Mouse (Mus musculus) lung, adult 2 months (tissue): ENCODE measurements around the gene Flywch1. TPM values are rescaled to one million over a fixed set of nuclear protein-coding genes. Genes with fewer than 3 reads are reported as not detected.
A peak's percentile ranks its signal among the peaks of the same experiment; 100 is the strongest.

ENCODE experiments used
- DNase-seq: peaks from one replicate; pipeline ENCODE4 v3.0.0; 2022
- H3K4me1 ChIP-seq: fragments of 200-500 bp; 2 replicates; pipeline ENCODE4 v1.6.1; 2011; ENCODE audit warnings: low read length; ENCODE audit not compliant: control insufficient read depth, insufficient read depth
- H3K4me3 ChIP-seq: fragments of 200-500 bp; replicated peaks from 2 replicates; pipeline ENCODE3; 2011; ENCODE audit warnings: low read depth, mild to moderate bottlenecking, control low read depth, low read length; ENCODE audit errors: extremely low read depth
- CTCF ChIP-seq: fragments of 200-500 bp; IDR thresholded peaks from 2 replicates; pipeline ENCODE4 v1.5.1; 2011; ENCODE audit warnings: mild to moderate bottlenecking, low read length, control low read depth; ENCODE audit not compliant: insufficient read depth
- POLR2A ChIP-seq: fragments of 200-500 bp; IDR thresholded peaks from 2 replicates; pipeline ENCODE4 v1.6.1; 2011; ENCODE audit warnings: low read depth, mild to moderate bottlenecking, control low read depth, low read length, borderline replicate concordance; ENCODE audit errors: extremely low read depth
- WGBS: fragments of 180-500 bp; shearing (Covaris S2); methylation state at CpG from one replicate; pipeline ENCODE4 v1.1.7; 2018; 5-methylcytosine and 5-hydroxymethylcytosine counted together
- polyA plus RNA-seq: library from polyadenylated mRNA; depleted of rRNA; stranded (reverse); fragments of >200 nt; gene quantifications from 2 replicates; pipeline ENCODE4 v1.2.3, GENCODE M21; 2012

The Flywch1 gene
- polyA plus RNA-seq, 1 experiment, result 39.1 TPM

DNA sequence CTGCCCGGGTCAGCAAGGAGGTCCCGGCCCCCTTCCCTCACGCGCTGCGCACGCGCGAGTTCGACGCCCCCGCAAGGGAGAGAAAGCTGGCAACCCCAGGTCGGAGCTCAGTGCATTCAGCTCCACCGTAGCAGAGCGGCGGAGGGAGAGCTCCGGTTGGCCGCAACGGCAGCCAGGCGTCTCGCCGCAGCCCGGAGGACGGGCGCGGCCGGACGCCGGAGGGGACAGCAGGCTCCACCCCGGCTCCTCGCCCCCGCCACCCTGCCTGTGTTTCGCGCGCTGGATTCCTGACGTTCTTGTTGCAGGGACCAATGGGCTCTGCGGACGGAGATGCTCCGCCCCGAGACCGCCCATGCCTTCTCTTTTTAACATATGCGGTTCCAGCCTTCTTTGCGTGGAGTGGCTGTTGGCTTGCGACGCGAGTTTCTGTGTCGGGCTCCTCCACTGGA, 31.2 kb downstream of the Flywch1 start:
- peak; percentile 87 for DNase-seq
- WGBS, result 0% methylated on average over 44 of the region's 46 CpGs
- H3K4me3 ChIP-seq, result peak overlapping the region; percentile 78
- peaks cover 14% of the 10 kb centered on the region for H3K4me1 ChIP-seq
- TF ChIP-seq POLR2A, result peak; percentile 78
- no peak for TF ChIP-seq CTCF

DNA sequence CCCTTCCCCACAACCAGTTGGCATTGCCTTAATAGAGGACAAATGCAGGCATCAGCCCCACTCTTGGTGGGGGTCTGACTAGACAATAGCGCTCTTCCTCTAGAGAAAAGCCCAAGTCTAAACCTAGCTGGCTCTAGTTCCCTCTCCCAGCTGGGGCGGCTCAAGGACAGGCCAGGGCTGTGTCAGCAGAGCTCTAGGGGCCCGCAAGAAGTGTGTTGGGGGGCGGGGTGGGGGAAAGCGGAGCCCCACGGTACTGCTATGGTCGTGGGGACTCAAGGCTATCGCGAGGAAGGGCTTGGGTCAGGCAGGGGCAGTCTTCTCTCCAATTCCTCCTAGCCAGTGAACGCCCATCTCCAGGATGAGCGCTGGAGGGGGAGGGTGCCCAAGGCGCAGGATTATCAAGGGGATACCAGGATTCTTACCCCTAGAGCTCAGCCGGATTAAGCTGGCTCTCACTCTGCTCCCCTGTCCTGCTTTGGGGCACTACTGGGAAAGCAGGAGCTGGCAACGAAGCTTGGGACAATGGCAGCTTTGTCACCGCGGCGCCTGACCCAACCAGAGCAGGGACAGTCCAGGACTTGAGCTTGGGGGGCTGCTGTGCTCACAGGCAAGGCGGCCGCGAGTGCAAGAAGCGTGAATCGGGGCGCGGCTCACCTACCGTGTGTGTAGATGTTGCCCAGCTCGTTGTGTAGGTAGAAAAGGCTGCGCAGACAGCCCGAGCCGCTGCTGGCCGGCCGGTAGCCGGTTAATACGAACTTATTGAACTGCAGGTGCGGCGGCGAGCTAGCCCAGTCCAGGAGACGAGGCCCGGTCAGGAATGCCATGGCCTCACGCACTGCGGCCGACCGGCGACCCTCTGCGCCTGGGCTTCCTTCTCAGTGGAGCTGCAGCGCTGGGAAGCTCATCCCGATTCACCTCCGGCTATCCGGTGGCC, 31.9 kb downstream of the Flywch1 start:
- 4% methylated on average over 48 of the region's 48 CpGs for WGBS
- H3K4me3 ChIP-seq, result peak overlapping the region; percentile 78
- no peak for DNase-seq
- TF ChIP-seq CTCF (no peak), POLR2A (no peak)
- H3K4me1 ChIP-seq, result peaks cover 14% of the 10 kb centered on the region

DNA sequence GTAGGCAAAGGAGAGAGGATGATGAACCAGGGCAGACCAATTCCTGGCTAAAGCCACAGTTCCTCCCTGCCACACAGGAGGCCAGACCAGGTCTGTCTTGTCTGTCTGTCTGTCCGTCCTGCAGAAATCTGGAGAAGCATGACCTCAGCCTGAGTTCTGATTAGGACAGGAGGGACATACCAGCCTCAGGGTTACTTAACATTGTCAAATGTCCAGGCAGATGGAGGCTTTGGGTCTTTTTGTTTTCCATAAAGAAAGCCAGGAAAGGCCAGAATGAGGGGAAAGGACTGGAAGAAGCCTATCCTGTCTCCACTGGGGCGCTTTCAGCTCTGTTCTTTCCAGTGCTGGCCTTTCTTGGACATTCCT, 32.6 kb downstream of the Flywch1 start:
- Histone ChIP-seq H3K4me1 (peaks cover 14% of the 10 kb centered on the region), H3K4me3 (no peak overlapping the region)
- TF ChIP-seq CTCF, result no peak
- TF ChIP-seq POLR2A, result no peak
- WGBS, result 74% methylated on average over 2 of the region's 2 CpGs
- no peak for DNase-seq

GRCm38 (mm10) chr17:23737493-23738445, 33.6 kb downstream of the Flywch1 start:
- WGBS, result 80% methylated on average over 15 of the region's 15 CpGs
- peaks cover 14% of the 10 kb centered on the region for H3K4me1 ChIP-seq
- H3K4me3 ChIP-seq, result no peak overlapping the region
- TF ChIP-seq CTCF (0 out of 2 replicates have a peak, but pooled peaks have one; percentile 11), POLR2A (no peak)
- no peak for DNase-seq

- H3K4me3 ChIP-seq, result no peak overlapping the region
- DNase-seq, result no peak
- 45% methylated on average over 1 of the region's 1 CpGs for WGBS
- TF ChIP-seq CTCF, result no peak
- TF ChIP-seq POLR2A, result no peak
- H3K4me1 ChIP-seq, result peaks cover 6% of the 10 kb centered on the region
These were observed 37.1 kb downstream of the Flywch1 start for GRCm38 (mm10) chr17:23734341-23734740.

GRCm38 (mm10) chr17:23730441-23730840, 41.0 kb downstream of the Flywch1 start:
- TF ChIP-seq CTCF (no peak), POLR2A (no peak)
- no peak for DNase-seq
- 54% methylated on average over 1 of the region's 1 CpGs for WGBS
- Histone ChIP-seq H3K4me1 (peaks cover 3% of the 10 kb centered on the region; the same call in 1 of the 2 replicates), H3K4me3 (no peak overlapping the region)

DNA sequence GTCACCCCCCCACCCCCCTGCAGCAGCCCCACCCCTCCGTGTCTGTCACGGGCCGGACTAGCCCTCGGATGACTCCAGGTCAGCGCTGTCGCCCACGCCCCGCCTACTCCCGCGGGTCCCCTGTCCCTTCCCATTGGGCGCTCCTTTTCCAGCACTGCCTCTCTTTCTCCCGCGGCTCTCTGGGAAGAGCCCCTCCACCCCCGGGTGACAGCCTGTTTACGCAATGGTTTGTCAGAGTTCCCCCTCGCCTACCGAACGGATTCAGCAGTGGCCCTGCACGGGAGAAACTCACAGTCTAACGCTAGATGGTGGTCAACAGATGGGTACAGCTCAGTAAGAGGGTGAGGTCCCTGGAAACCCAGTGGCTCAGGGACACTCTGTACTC, 44.7 kb downstream of the Flywch1 start:
- TF ChIP-seq CTCF (no peak), POLR2A (peak; percentile 45; the same call in 1 of the 2 replicates)
- peaks cover 3% of the 10 kb centered on the region; the same call in 1 of the 2 replicates for H3K4me1 ChIP-seq
- WGBS, result under 1% methylated on average over 19 of the region's 20 CpGs
- peak overlapping the region; percentile 71 for H3K4me3 ChIP-seq
- DNase-seq, result peak; percentile 71

DNA sequence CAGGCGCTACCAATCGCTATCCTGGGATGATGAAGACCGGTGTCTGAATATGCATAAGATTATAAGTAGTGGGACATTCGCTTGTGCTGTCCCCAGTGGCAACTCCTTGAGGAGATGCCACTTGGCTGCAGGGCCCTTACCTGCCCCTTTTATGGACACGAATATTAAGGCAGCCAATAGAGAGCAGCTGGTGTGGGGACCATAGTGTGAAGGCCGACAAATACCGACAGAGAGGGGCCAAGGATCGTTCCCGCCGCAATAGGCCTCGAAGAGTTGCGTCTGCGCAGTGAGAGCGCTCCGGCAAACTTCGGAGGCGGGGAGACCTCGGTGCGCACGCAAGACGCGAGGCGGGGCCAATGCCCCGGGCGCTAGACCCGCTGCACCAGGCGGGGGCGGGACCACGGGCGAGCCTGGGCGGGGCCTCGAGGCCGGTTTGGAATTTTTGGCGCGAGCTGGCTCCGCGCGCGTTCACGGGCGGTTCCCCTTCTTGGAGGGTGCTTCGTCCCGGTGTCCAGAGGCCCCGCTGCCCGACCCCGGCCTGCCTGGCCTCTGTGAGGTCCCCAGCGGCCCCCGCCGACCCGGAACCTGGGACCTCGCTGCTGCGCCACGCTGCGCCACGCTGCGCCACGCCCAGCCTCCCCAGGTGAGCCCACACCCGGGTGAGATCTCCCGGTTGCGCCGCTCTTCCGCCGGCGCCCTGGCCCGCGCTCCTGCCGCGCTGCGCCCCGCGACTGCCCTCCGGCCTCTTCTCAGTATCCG, 45.2 kb downstream of the Flywch1 start, which contains the start of gene Pkmyt1:
Gene Pkmyt1, plus strand, starts transcription at position 338 of the 759 bp plus-strand sequence.
- WGBS, result 2% methylated on average over 58 of the region's 73 CpGs
- DNase-seq, result peak; percentile 97

More for the DNA sequence above, 45.2 kb downstream of the Flywch1 start, which contains the start of gene Pkmyt1:
- Histone ChIP-seq H3K4me3 (peak within 1 kb of the TSS; percentile 71), H3K4me1 (peaks cover 3% of the 10 kb centered on the region; the same call in 1 of the 2 replicates)
- TF ChIP-seq CTCF (no peak), POLR2A (peak; percentile 92; the same call in 1 of the 2 replicates)
